Mouse (Mus musculus): ENCODE measurements at regions not wholly inside any gene's neighbourhood (a gene's known extent, or its start where the extent isn't known, plus 50 kb on each side); places are given as distances from the start of the nearest gene placed in this dataset.

DNA sequence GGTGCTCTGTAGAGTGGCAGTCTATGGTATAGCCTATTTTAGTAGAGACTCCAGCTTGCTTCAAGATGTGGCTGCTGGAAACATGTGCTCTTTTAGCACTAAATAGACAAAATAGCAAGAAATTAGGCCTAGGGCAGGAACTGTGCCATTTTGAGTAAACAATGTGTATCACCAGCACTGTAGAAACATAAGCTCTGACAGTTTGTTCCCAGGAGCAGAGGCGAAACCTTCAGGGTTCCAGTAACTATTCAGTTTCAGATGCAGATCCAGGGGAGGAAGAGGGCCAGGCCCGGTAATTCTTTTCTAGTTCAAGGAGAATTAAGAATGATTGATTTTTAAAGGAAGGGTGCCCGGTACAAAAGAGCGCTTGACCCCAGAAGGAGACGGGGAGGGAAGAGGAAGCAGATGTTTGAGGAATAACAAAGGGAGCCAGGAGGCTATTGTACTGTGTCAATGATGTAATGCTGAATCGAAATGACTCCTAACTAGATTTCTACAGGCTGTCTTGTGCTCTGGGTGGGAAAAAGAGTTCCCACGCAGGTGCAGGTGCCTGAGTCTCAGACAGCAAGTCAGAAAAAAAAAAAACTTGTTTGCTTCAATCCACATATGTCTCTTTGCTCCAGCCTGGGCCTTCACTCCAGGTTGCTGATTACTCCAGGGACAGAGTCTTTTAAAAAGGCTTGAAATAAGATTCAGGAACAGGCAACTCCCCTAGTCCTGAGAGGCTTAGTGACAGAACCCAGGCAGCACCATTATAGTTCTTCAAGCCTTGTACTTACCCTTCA lies 57.4 kb upstream of the Tex13c2 start:
- DNase-seq: no peak

All from cerebellum, adult 18-20 months (tissue).